In the genomic region with DNA sequence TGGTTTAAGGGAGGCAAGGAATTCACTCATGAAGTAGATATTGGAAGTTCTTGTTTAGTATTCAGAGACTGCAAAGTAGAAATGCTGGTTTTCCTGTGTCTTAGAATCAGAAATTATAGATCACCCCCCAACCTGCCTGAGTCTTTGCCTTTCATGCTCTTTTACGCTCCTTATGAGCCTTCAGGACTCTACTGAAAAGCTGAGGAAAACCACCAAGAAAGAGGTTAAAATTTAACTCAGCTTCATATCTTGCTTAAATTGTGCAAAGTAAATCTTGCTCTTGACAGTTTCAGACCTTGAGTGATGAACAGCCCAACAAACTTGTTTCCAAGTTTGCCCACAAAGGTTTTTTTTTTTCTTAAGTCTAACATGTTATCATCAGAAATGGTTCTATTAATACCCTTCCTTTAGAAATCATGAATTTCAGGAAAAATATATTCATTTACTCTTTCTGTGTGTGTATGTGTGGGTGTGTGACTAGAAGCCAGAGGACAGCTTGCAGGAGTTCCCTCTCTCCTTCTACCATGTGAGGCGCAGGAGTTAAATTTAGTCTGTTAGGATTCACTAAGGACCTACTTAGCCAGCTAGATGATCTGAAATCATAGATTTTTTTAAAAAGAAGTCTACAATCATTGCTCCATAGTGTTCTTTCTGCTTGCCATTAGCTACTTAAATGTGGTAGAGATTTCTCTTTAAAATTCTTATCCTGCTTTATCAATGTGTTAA, we compare ENCODE assay signal across 29 mouse cellular contexts. TPM values are rescaled to one million over a fixed set of nuclear protein-coding genes. Genes with fewer than 3 reads are reported as not detected.
DNase-seq lines count a peak whose midpoint lies in the region; ATAC-seq and TF ChIP-seq lines count a peak whose summit lies in the region.
"Had no signal": no experiment of that assay in that cellular context is flagged by ENCODE, and none has a peak within 500 bp of the region (broad histone marks: within the 10 kb centered on the region; RNA-seq: fewer than 3 reads in every experiment).

No protein-coding gene starts in this region.

- H3K4me1 ChIP-seq in kidney, embryonic 15.5 days, result peaks cover 4% of the 10 kb centered on the region
- H3K4me1 ChIP-seq in stomach, embryonic 14.5 days (ENCODE audit: control insufficient read depth, insufficient read depth, low read length), result peaks cover 7% of the 10 kb centered on the region
- H3K4me1 ChIP-seq in stomach, postnatal 0 days (replicated peaks; ENCODE audit: control insufficient read depth, insufficient read depth), result no peaks in the 10 kb centered on the region
- H3K4me1 ChIP-seq: embryonic facial prominence, embryonic 10.5 days; forebrain, embryonic 12.5 days; hindbrain, embryonic 10.5 days had no signal

- no peak for TF ChIP-seq CTCF in stomach, postnatal 0 days (IDR thresholded peaks at IDR 0.05; ENCODE audit: low read depth)

- WGBS in kidney, embryonic 15.5 days, result 84% methylated on average over 2 of the region's 2 CpGs
- whole genome bisulfite sequencing in stomach, embryonic 14.5 days, result 82% methylated on average over 2 of the region's 2 CpGs
- 68% methylated on average over 2 of the region's 2 CpGs for WGBS in stomach, postnatal 0 days

- no peaks in the 10 kb centered on the region for H3K9me3 ChIP-seq in kidney, embryonic 15.5 days (replicated peaks)
- H3K9me3 ChIP-seq in stomach, embryonic 14.5 days (ENCODE audit: control insufficient read depth, low read depth, low read length), result no peaks in the 10 kb centered on the region
- no peaks in the 10 kb centered on the region for H3K9me3 ChIP-seq in stomach, postnatal 0 days (ENCODE audit: control insufficient read depth, low read length)
- H3K9me3 ChIP-seq: embryonic facial prominence, embryonic 10.5 days; embryonic facial prominence, embryonic 13.5 days; forebrain, embryonic 12.5 days; forebrain, embryonic 15.5 days; heart, embryonic 12.5 days; heart, embryonic 15.5 days; hindbrain, embryonic 10.5 days; hindbrain, embryonic 13.5 days had no signal

- no peak overlapping the region for H3K9ac ChIP-seq in kidney, embryonic 15.5 days
- H3K9ac ChIP-seq in stomach, embryonic 14.5 days (replicated peaks; ENCODE audit: low read depth, low read length), result no peak overlapping the region
- no peak overlapping the region for H3K9ac ChIP-seq in stomach, postnatal 0 days (ENCODE audit: low read length)
- H3K9ac ChIP-seq: embryonic facial prominence, embryonic 13.5 days; forebrain, embryonic 12.5 days; forebrain, embryonic 15.5 days; heart, embryonic 12.5 days; heart, embryonic 15.5 days; hindbrain, embryonic 13.5 days had no signal

- no peak for TF ChIP-seq EP300 in stomach, postnatal 0 days (optimal IDR thresholded peaks at IDR 0.05)

- no peaks in the 10 kb centered on the region for H3K27me3 ChIP-seq in kidney, embryonic 15.5 days
- H3K27me3 ChIP-seq in stomach, embryonic 14.5 days (ENCODE audit: control insufficient read depth, insufficient read depth, low read length), result no peaks in the 10 kb centered on the region
- H3K27me3 ChIP-seq in stomach, postnatal 0 days (ENCODE audit: control insufficient read depth, insufficient read depth, low read length), result no peaks in the 10 kb centered on the region
- H3K27me3 ChIP-seq: embryonic facial prominence, embryonic 13.5 days; forebrain, embryonic 12.5 days; forebrain, embryonic 15.5 days; heart, embryonic 12.5 days; heart, embryonic 15.5 days; hindbrain, embryonic 13.5 days had no signal

- H3K4me3 ChIP-seq in kidney, embryonic 15.5 days (replicated peaks), result no peak overlapping the region
- H3K4me3 ChIP-seq in stomach, embryonic 14.5 days (ENCODE audit: low read depth, low read length), result no peak overlapping the region
- H3K4me3 ChIP-seq in stomach, postnatal 0 days (ENCODE audit: low read depth, low read length), result no peak overlapping the region
- H3K4me3 ChIP-seq: embryonic facial prominence, embryonic 10.5 days; embryonic facial prominence, embryonic 13.5 days; erythroblast, embryonic 14.5 days; forebrain, embryonic 12.5 days; forebrain, embryonic 15.5 days; heart, embryonic 12.5 days; heart, embryonic 15.5 days; hindbrain, embryonic 10.5 days; hindbrain, embryonic 13.5 days had no signal

- H3K4me2 ChIP-seq in kidney, embryonic 15.5 days, result no peak overlapping the region
- no peak overlapping the region for H3K4me2 ChIP-seq in stomach, embryonic 14.5 days (replicated peaks; ENCODE audit: low read depth, low read length)
- no peak overlapping the region for H3K4me2 ChIP-seq in stomach, postnatal 0 days (replicated peaks; ENCODE audit: low read depth)
- H3K4me2 ChIP-seq: embryonic facial prominence, embryonic 13.5 days; forebrain, embryonic 12.5 days; forebrain, embryonic 15.5 days; heart, embryonic 12.5 days; heart, embryonic 15.5 days; hindbrain, embryonic 13.5 days had no signal

- peaks cover 7% of the 10 kb centered on the region; the same call in 1 of the 2 replicates for H3K36me3 ChIP-seq in kidney, embryonic 15.5 days
- no peaks in the 10 kb centered on the region; the same call in 1 of the 2 replicates for H3K36me3 ChIP-seq in stomach, embryonic 14.5 days (ENCODE audit: control insufficient read depth, insufficient read depth, low read length)
- no peaks in the 10 kb centered on the region for H3K36me3 ChIP-seq in stomach, postnatal 0 days (ENCODE audit: control insufficient read depth, insufficient read depth, low read length)
- H3K36me3 ChIP-seq: embryonic facial prominence, embryonic 10.5 days; forebrain, embryonic 12.5 days; forebrain, embryonic 15.5 days; hindbrain, embryonic 10.5 days; hindbrain, embryonic 13.5 days had no signal

- no peak for DNase-seq in frontal cortex, postnatal 14 days (ENCODE audit: low spot score in 2 of 2)
- no peak for DNase-seq in kidney, postnatal 36 days
- DNase-seq in stomach, postnatal 0 days (ENCODE audit: low spot score), result no peak
- DNase-seq in layer of hippocampus, postnatal 10 days (ENCODE audit: low spot score in 2 of 2), result no peak
- DNase-seq in gastrocnemius, adult 18-20 months (ENCODE audit: low spot score), result no peak
- DNase-seq: adrenal gland, adult 8-10 months; adrenal gland, postnatal 25 days; cerebellum, adult 18-20 months; cerebellum, adult 9-10 months; cerebellum, postnatal 14 days; embryo, embryonic 11 days; gastrocnemius, postnatal 25 days; heart, adult 18-20 months; heart, postnatal 10 days; heart, postnatal 36 days had no signal

- ATAC-seq in frontal cortex, adult (ENCODE audit: low TSS enrichment), result peak; percentile 80
- ATAC-seq in kidney, embryonic 15.5 days (replicated peaks; ENCODE audit: low FRiP score), result no peak
- peak; percentile 61; the same call in 1 of the 2 replicates for ATAC-seq in stomach, embryonic 14.5 days (ENCODE audit: insufficient number of reproducible peaks, insufficient read depth, low FRiP score, low read depth)
- ATAC-seq in stomach, postnatal 0 days (ENCODE audit: low FRiP score, low TSS enrichment), result no peak
- ATAC-seq: activated CD4-positive, CD25-positive, alpha-beta regulatory T cell, adult 4 months; forebrain, embryonic 15.5 days; hindbrain, embryonic 16.5 days had no signal

- peak overlapping the region; percentile 41; the same call in 1 of the 2 replicates for H3K27ac ChIP-seq in kidney, embryonic 15.5 days
- H3K27ac ChIP-seq in stomach, embryonic 14.5 days (ENCODE audit: low read length), result peak overlapping the region; percentile 52; the same call in 1 of the 2 replicates
- no peak overlapping the region for H3K27ac ChIP-seq in stomach, postnatal 0 days (replicated peaks)
- H3K27ac ChIP-seq: embryonic facial prominence, embryonic 10.5 days; embryonic facial prominence, embryonic 13.5 days; forebrain, embryonic 12.5 days; forebrain, embryonic 15.5 days; heart, embryonic 15.5 days; hindbrain, embryonic 10.5 days; hindbrain, embryonic 13.5 days had no signal

RNA-seq across cellular contexts. Expression of a gene that starts 14.0 kb away (rescaled TPM):
- polyA plus RNA-seq in kidney, embryonic 15.5 days (2015; fragmentation: Nextera tagmentation; extraction: Ambion mirVana), result 71.3 and 72.0 TPM in 2 replicates
- 149 and 157 TPM in 2 replicates for polyA plus RNA-seq in stomach, embryonic 14.5 days (2014; fragmentation: Nextera tagmentation; extraction: Ambion mirVana)
- polyA plus RNA-seq in stomach, postnatal 0 days (2015; fragmentation: Nextera tagmentation; extraction: Ambion mirVana), result 98.1 and 99.0 TPM in 2 replicates
- 10 to 100 TPM; 10.1 to 10.2 TPM for total RNA-seq in layer of hippocampus, postnatal 10 days (2021)
- 100 to 1,000 TPM; 183 to 184 TPM for total RNA-seq in gastrocnemius, adult 18-20 months (2021)
- polyA plus RNA-seq: erythroblast, embryonic 14.5 days had no signal

Comparison
In these comparisons a context has a peak if more than half of its experiments do, and no peak if none do; other contexts are left out.
1. ATAC-seq: peak in frontal cortex, adult (single experiment) and stomach, embryonic 14.5 days (single experiment); none in kidney, embryonic 15.5 days (single experiment) and stomach, postnatal 0 days (single experiment).